Mouse (Mus musculus) CH12.LX (cell line): ENCODE results near the gene Rag2. TPM values are rescaled to one million over a fixed set of nuclear protein-coding genes. Genes with fewer than 3 reads are reported as not detected.

Experiments
- DNase-seq: peaks from one replicate; pipeline ENCODE4 v3.0.0-alpha.2; 2013; ENCODE audit errors: extremely low read depth
- H3K27ac ChIP-seq: 2 replicates; pipeline ENCODE4 v1.5.1; 2012; ENCODE audit warnings: low read depth, mild to moderate bottlenecking, control low read depth, moderate library complexity; ENCODE audit not compliant: insufficient read depth
- H3K27me3 ChIP-seq: replicated peaks from 2 replicates; pipeline ENCODE3; 2012; ENCODE audit warnings: inconsistent platforms
- H3K36me3 ChIP-seq, 2 experiments: replicated peaks in 1 of 2; 2 replicates each; pipeline versions ENCODE3 to v1.6.1; 2012; ENCODE audit warnings: inconsistent platforms in 1 of 2, low read length in 1 of 2, mild to moderate bottlenecking in 1 of 2, mixed read lengths in 1 of 2, moderate library complexity in 1 of 2; ENCODE audit not compliant: control insufficient read depth in 1 of 2, insufficient read depth in 1 of 2
- H3K4me1 ChIP-seq, 2 experiments: 2 replicates each; pipeline ENCODE4 v1.6.1; 2012; ENCODE audit warnings: inconsistent platforms in 1 of 2, moderate library complexity in 1 of 2; ENCODE audit not compliant: insufficient read depth in 2 of 2, control insufficient read depth in 1 of 2
- H3K4me2 ChIP-seq: 2 replicates; pipeline ENCODE4 v1.6.1; 2012; ENCODE audit warnings: low read depth, mild to moderate bottlenecking, control low read depth; ENCODE audit not compliant: poor library complexity, insufficient read depth, severe bottlenecking
- H3K4me3 ChIP-seq, 3 experiments: fragments of 150-350 bp in 1 of 3; sonication (generic) in 1 of 3; replicated peaks in 1 of 3; 2 replicates each; pipeline versions ENCODE3 to v1.5.1; 2011 to 2012; ENCODE audit warnings: low read depth in 2 of 3, low read length in 2 of 3, mild to moderate bottlenecking in 2 of 3, moderate library complexity in 2 of 3, control low read depth in 1 of 3, improper control_type of control experiment in 1 of 3, inconsistent platforms in 1 of 3, mixed read lengths in 1 of 3; ENCODE audit not compliant: poor library complexity in 1 of 3
- H3K79me2 ChIP-seq: replicated peaks from 2 replicates; pipeline ENCODE4 v1.6.1; 2012; ENCODE audit warnings: mild to moderate bottlenecking, moderate library complexity; ENCODE audit not compliant: control insufficient read depth, poor library complexity, insufficient read depth, severe bottlenecking; ENCODE audit errors: extremely low read depth
- H3K9ac ChIP-seq: 2 replicates; pipeline ENCODE4 v1.6.1; 2012; ENCODE audit warnings: low read depth, mild to moderate bottlenecking, control low read depth, moderate library complexity; ENCODE audit not compliant: insufficient read depth
- H3K9me3 ChIP-seq: replicated peaks from 2 replicates; pipeline ENCODE3; 2012; ENCODE audit warnings: low read length, inconsistent platforms, mixed read lengths
- CHD2 ChIP-seq: IDR thresholded peaks from 2 replicates; pipeline ENCODE4 v1.6.1; 2011; ENCODE audit warnings: low read length, improper control_type of control experiment
- EP300 ChIP-seq: IDR thresholded peaks from 2 replicates; pipeline ENCODE4 v1.6.1; 2011; ENCODE audit warnings: low read length, improper control_type of control experiment
- GABPA ChIP-seq: IDR thresholded peaks from 2 replicates; pipeline ENCODE4 v1.6.1; 2012; ENCODE audit warnings: low read depth, low read length, improper control_type of control experiment, inconsistent platforms; ENCODE audit not compliant: insufficient replicate concordance
- HCFC1 ChIP-seq: IDR thresholded peaks from 2 replicates; pipeline ENCODE4 v1.6.1; 2012; ENCODE audit warnings: low read depth, mild to moderate bottlenecking, inconsistent platforms, low read length, improper control_type of control experiment
- JUN ChIP-seq: IDR thresholded peaks from 2 replicates; pipeline ENCODE4 v1.6.1; 2011; ENCODE audit warnings: low read depth, mild to moderate bottlenecking, low read length, improper control_type of control experiment, moderate library complexity; ENCODE audit not compliant: insufficient read depth
- KAT2A ChIP-seq: IDR thresholded peaks from 2 replicates; pipeline ENCODE4 v1.6.1; 2012; ENCODE audit warnings: low read length, improper control_type of control experiment, inconsistent platforms; ENCODE audit not compliant: insufficient replicate concordance
- MAFK ChIP-seq: IDR thresholded peaks from 2 replicates; pipeline ENCODE4 v1.6.1; 2011; ENCODE audit warnings: low read length, improper control_type of control experiment; ENCODE audit not compliant: insufficient replicate concordance
- MXI1 ChIP-seq: IDR thresholded peaks from 2 replicates; pipeline ENCODE4 v1.6.1; 2011; ENCODE audit warnings: mild to moderate bottlenecking, low read depth, low read length, improper control_type of control experiment
- MYC ChIP-seq: IDR thresholded peaks from 2 replicates; pipeline ENCODE4 v1.6.1; 2011; ENCODE audit warnings: low read depth, mild to moderate bottlenecking, improper control_type of control experiment, low read length
- NELFE ChIP-seq: IDR thresholded peaks from 2 replicates; pipeline ENCODE4 v1.6.1; 2011; ENCODE audit warnings: low read depth, low read length, improper control_type of control experiment
- NRF1 ChIP-seq: IDR thresholded peaks from 2 replicates; pipeline ENCODE4 v1.6.1; 2014; ENCODE audit warnings: low read depth, mild to moderate bottlenecking, inconsistent platforms, low read length, improper control_type of control experiment, moderate library complexity
- RAD21 ChIP-seq: IDR thresholded peaks from 2 replicates; pipeline ENCODE4 v1.6.1; 2011; ENCODE audit warnings: low read depth, mild to moderate bottlenecking, low read length, improper control_type of control experiment, moderate library complexity
- RCOR1 ChIP-seq: conservative IDR thresholded peaks from 2 replicates; pipeline ENCODE4 v1.6.1; 2012; ENCODE audit warnings: low read depth, mild to moderate bottlenecking, inconsistent platforms, low read length, improper control_type of control experiment
- TBP ChIP-seq: conservative IDR thresholded peaks from 2 replicates; pipeline ENCODE4 v1.6.1; 2011; ENCODE audit warnings: low read depth, low read length, improper control_type of control experiment
- USF1 ChIP-seq: IDR thresholded peaks from 2 replicates; pipeline ENCODE4 v1.6.1; 2014; ENCODE audit warnings: low read depth, mild to moderate bottlenecking, inconsistent platforms, low read length, improper control_type of control experiment
- USF2 ChIP-seq: conservative IDR thresholded peaks from 2 replicates; pipeline ENCODE4 v1.6.1; 2011; ENCODE audit warnings: low read depth, low read length, improper control_type of control experiment
- ZKSCAN1 ChIP-seq: IDR thresholded peaks from 2 replicates; pipeline ENCODE4 v1.6.1; 2012; ENCODE audit warnings: low read depth, inconsistent platforms, low read length, improper control_type of control experiment, borderline replicate concordance
- ZNF384 ChIP-seq: IDR thresholded peaks from 2 replicates; pipeline ENCODE4 v1.6.1; 2012; ENCODE audit warnings: low read depth, low read length, improper control_type of control experiment, inconsistent platforms
- dilution Hi-C: fragments of 300-500 bp; cut with MboI; formaldehyde crosslinking; loops from 2 replicates; pipeline ENCODE4 v1.14.3; 2020; ENCODE audit warnings: low sequenced_read_pairs; ENCODE audit not compliant: extremely low pct_unique_long_range_greater_than_20kb, extremely low pct_ligation_motif_present
- in situ Hi-C: fragments of 300-500 bp; cut with MboI; formaldehyde crosslinking; loops from 3 replicates; pipeline ENCODE4 v1.14.3; 2019; ENCODE audit warnings: low sequenced_read_pairs, low pct_ligation_motif_present, low pct_unique_long_range_greater_than_20kb, mixed read lengths
- polyA plus RNA-seq: library from polyadenylated mRNA; unstranded; fragments of >175 nt; gene quantifications from 2 replicates; pipeline ENCODE4 v1.2.1, GENCODE M21; 2012; ENCODE audit warnings: low read depth; ENCODE audit not compliant: insufficient read length
- total RNA-seq, 2 experiments: library from RNA; depleted of rRNA; stranded (reverse); fragments of 300-350 nt in 1 of 2; fragments of >200 nt in 1 of 2; gene quantifications; 2 replicates each; pipeline ENCODE4 v1.2.3; 2012 to 2014

Rag2 gene
- total and polyA plus RNA-seq, 3 experiments: not detected

- Histone ChIP-seq H3K9me3 (no peaks in the 10 kb centered on the region), H3K4me2 (no peak overlapping the region), H3K4me1 (no peaks in the 10 kb centered on the region; a peak in 1 of 4 replicates), H3K27ac (no peak overlapping the region)
- DNase-seq: no peak
- TF ChIP-seq USF2: no peak
- no peak for TF ChIP-seq GABPA
- no peak for TF ChIP-seq RCOR1
- no peak for TF ChIP-seq MAFK
- TF ChIP-seq EP300: no peak
- TF ChIP-seq MYC: no peak
- no peak for TF ChIP-seq JUN
- no peak for TF ChIP-seq NRF1
- no peak for TF ChIP-seq CHD2
- TF ChIP-seq TBP: no peak
- no peak for TF ChIP-seq HCFC1
- TF ChIP-seq ZKSCAN1: no peak
- TF ChIP-seq, all 38 proteins: peak for 0
- Histone ChIP-seq H3K79me2 (no peaks in the 10 kb centered on the region), H3K27me3 (peaks cover 31% of the 10 kb centered on the region), H3K9ac (no peak overlapping the region), H3K4me3 (no peak overlapping the region), H3K36me3 (no peaks in the 10 kb centered on the region)
- dilution Hi-C loops (no loop called here), in situ Hi-C loops (no loop called here)
These were observed 2.9 kb upstream of the Rag2 start for GRCm38 (mm10) chr2:101621611-101622010.

- TF ChIP-seq ZNF384 (no peak), MYC (no peak)
- no peak overlapping the region for H3K4me2 ChIP-seq
- H3K27ac ChIP-seq: no peak overlapping the region
- dilution Hi-C loops: no loop called here
- no peak overlapping the region for H3K9ac ChIP-seq
- no peaks in the 10 kb centered on the region for H3K36me3 ChIP-seq
- in situ Hi-C loops: no loop called here
- H3K79me2 ChIP-seq: no peaks in the 10 kb centered on the region
- H3K9me3 ChIP-seq: no peaks in the 10 kb centered on the region
- DNase-seq: no peak
- peaks cover 23% of the 10 kb centered on the region for H3K27me3 ChIP-seq
- H3K4me1 ChIP-seq: no peaks in the 10 kb centered on the region; a peak in 1 of 4 replicates
- no peak overlapping the region for H3K4me3 ChIP-seq
These were observed 1.5 kb upstream of the Rag2 start for GRCm38 (mm10) chr2:101623042-101623441.

DNA sequence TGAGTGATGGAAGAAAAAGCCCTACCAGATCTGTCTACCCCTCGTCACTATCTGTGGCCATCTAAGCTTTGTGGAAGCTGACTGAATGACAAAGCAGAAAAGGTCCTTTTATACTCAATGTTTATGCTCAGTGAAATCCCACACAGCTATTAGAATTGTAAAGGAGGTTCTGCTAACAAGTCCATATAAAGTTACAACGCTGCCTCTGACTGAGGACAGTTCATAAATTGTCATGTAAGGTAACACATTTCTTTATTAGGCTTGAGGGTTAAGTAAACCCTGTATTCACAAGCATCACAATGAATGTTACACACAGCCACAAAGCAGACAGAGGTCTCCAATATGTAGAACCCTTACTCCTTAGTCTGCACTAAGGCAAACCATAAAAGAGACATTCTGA, 507 bp upstream of the Rag2 start:
- Histone ChIP-seq H3K9me3 (no peaks in the 10 kb centered on the region), H3K27ac (no peak overlapping the region), H3K27me3 (peaks cover 19% of the 10 kb centered on the region), H3K36me3 (no peaks in the 10 kb centered on the region), H3K4me3 (no peak overlapping the region), H3K9ac (no peak overlapping the region), H3K79me2 (no peaks in the 10 kb centered on the region), H3K4me1 (no peaks in the 10 kb centered on the region; a peak in 1 of 4 replicates), H3K4me2 (no peak overlapping the region)
- in situ Hi-C loops (no loop called here), dilution Hi-C loops (no loop called here)
- DNase-seq: no peak
- TF ChIP-seq MXI1: no peak
- TF ChIP-seq KAT2A: no peak
- no peak for TF ChIP-seq HCFC1
- TF ChIP-seq GABPA: no peak
- no peak for TF ChIP-seq NELFE
- no peak for TF ChIP-seq USF1
- TF ChIP-seq RAD21: no peak
- TF ChIP-seq ZKSCAN1: no peak
